Comparison of ENCODE assay signal across 10 mouse cellular contexts in the genomic region with DNA sequence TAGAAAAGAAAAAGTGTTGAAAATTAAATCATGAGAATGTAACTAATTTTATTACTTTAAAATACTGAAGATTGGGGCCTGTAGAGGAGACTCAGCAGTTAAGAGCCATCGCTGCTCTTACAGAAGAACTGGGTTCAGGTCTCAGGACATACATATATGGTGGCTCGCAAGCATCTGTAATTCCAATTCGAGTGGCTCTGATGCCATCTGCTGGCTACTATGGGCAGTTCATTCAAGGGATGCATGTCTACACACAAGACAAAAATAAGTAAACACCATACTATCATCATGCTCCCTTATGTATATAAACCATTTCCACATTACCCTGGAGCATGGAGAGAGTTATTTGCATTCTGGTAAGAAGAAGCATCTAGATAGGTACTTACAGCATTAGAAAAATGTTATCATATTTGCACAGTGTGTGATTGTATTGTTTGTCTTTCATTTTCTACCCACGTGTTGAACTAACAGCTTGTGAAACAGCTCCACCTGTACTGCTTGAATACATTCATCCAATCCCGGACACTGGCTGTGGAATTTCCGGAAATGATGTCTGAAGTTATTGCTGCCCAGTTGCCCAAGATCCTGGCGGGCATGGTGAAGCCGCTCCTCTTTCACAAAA. TPM values are rescaled to one million over a fixed set of nuclear protein-coding genes. Genes with fewer than 3 reads are reported as not detected.
DNase-seq lines count a peak whose midpoint lies in the region; ATAC-seq lines count a peak whose summit lies in the region.
"Had no signal": no experiment of that assay in that cellular context is flagged by ENCODE, and none has a peak within 500 bp of the region (broad histone marks: within the 10 kb centered on the region; RNA-seq: fewer than 3 reads in every experiment).

No protein-coding gene starts in this region.

- H3K4me3 ChIP-seq in midbrain, embryonic 11.5 days (ENCODE audit: low read depth, low read length) = no peak overlapping the region
- no peak overlapping the region for H3K4me3 ChIP-seq in midbrain, embryonic 15.5 days
- no peak overlapping the region for H3K4me3 ChIP-seq in limb, embryonic 11.5 days (ENCODE audit: low read depth, low read length)
- H3K4me3 ChIP-seq: erythroblast, embryonic 14.5 days; limb, embryonic 13.5 days had no signal

- no peak overlapping the region for H3K9ac ChIP-seq in midbrain, embryonic 11.5 days (ENCODE audit: low read length)
- H3K9ac ChIP-seq in midbrain, embryonic 15.5 days = no peak overlapping the region
- no peak overlapping the region for H3K9ac ChIP-seq in limb, embryonic 11.5 days (ENCODE audit: low read length)
- H3K9ac ChIP-seq: limb, embryonic 13.5 days had no signal

- peak; percentile 72; the same call in 1 of the 2 replicates for ATAC-seq in midbrain, embryonic 11.5 days (ENCODE audit: low FRiP score)
- ATAC-seq in midbrain, embryonic 15.5 days (replicated peaks) = no peak
- no peak for ATAC-seq in limb, embryonic 11.5 days (ENCODE audit: insufficient number of reproducible peaks, low FRiP score, low TSS enrichment, low read depth)
- ATAC-seq in erythroid progenitor cell, adult 5-6 weeks (replicated peaks; ENCODE audit: low FRiP score, poor library complexity, severe bottlenecking) = no peak

- H3K36me3 ChIP-seq in midbrain, embryonic 11.5 days (ENCODE audit: control insufficient read depth, insufficient read depth, low read length) = no peaks in the 10 kb centered on the region
- no peaks in the 10 kb centered on the region for H3K36me3 ChIP-seq in midbrain, embryonic 15.5 days (replicated peaks)
- no peaks in the 10 kb centered on the region for H3K36me3 ChIP-seq in limb, embryonic 11.5 days (ENCODE audit: control insufficient read depth, insufficient read depth, low read length)
- H3K36me3 ChIP-seq: limb, embryonic 13.5 days had no signal

- H3K27ac ChIP-seq in midbrain, embryonic 11.5 days (ENCODE audit: low read depth, low read length) = no peak overlapping the region
- H3K27ac ChIP-seq in midbrain, embryonic 15.5 days = no peak overlapping the region
- no peak overlapping the region for H3K27ac ChIP-seq in limb, embryonic 11.5 days (replicated peaks; ENCODE audit: low read depth, low read length)
- H3K27ac ChIP-seq: limb, embryonic 13.5 days had no signal

- DNase-seq in midbrain, embryonic 11.5 days (ENCODE audit: low spot score, missing footprints) = peak; percentile 87
- peak; percentile 34 for DNase-seq in WW6 (ENCODE audit: low read depth, low spot score)
- peak; percentile 8 for DNase-seq in cerebellum, adult 9-11 months
- DNase-seq in induced T-regulatory cell, adult 2 months (ENCODE audit: low read depth) = peak; percentile 18
- peak; percentile 42 for DNase-seq in limb, embryonic 11.5 days (ENCODE audit: low spot score)
- peak; percentile 8 to 30 for DNase-seq in right cerebral cortex, postnatal 36 days (ENCODE audit: low spot score in 2 of 2)

- no peaks in the 10 kb centered on the region for H3K27me3 ChIP-seq in midbrain, embryonic 11.5 days (ENCODE audit: control insufficient read depth, insufficient read depth, low read length)
- H3K27me3 ChIP-seq in midbrain, embryonic 15.5 days (replicated peaks) = no peaks in the 10 kb centered on the region
- H3K27me3 ChIP-seq in limb, embryonic 11.5 days (ENCODE audit: control insufficient read depth, insufficient read depth, low read length) = no peaks in the 10 kb centered on the region
- H3K27me3 ChIP-seq: limb, embryonic 13.5 days had no signal

- H3K4me1 ChIP-seq in midbrain, embryonic 11.5 days (ENCODE audit: control insufficient read depth, insufficient read depth, low read length) = no peaks in the 10 kb centered on the region
- H3K4me1 ChIP-seq in midbrain, embryonic 15.5 days = no peaks in the 10 kb centered on the region
- no peaks in the 10 kb centered on the region for H3K4me1 ChIP-seq in limb, embryonic 11.5 days (ENCODE audit: control insufficient read depth, insufficient read depth, low read length)
- H3K4me1 ChIP-seq: limb, embryonic 13.5 days had no signal

- H3K4me2 ChIP-seq in midbrain, embryonic 11.5 days = no peak overlapping the region
- H3K4me2 ChIP-seq in midbrain, embryonic 15.5 days = no peak overlapping the region
- no peak overlapping the region for H3K4me2 ChIP-seq in limb, embryonic 11.5 days (ENCODE audit: low read depth, severe bottlenecking)
- H3K4me2 ChIP-seq: limb, embryonic 13.5 days had no signal

- no peaks in the 10 kb centered on the region for H3K9me3 ChIP-seq in midbrain, embryonic 11.5 days (ENCODE audit: control insufficient read depth, low read length)
- no peaks in the 10 kb centered on the region for H3K9me3 ChIP-seq in midbrain, embryonic 15.5 days
- H3K9me3 ChIP-seq in limb, embryonic 11.5 days (ENCODE audit: control insufficient read depth, low read length) = no peaks in the 10 kb centered on the region
- H3K9me3 ChIP-seq: limb, embryonic 13.5 days had no signal

- WGBS in midbrain, embryonic 11.5 days = 67% methylated on average over 8 of the region's 8 CpGs
- 67% methylated on average over 8 of the region's 8 CpGs for WGBS in midbrain, embryonic 15.5 days
- 68% methylated on average over 8 of the region's 8 CpGs for WGBS in limb, embryonic 11.5 days

RNA-seq across cellular contexts. Expression of gene Gm16485, which starts 7.0 kb away (rescaled TPM):
- not detected in 2 replicates for polyA plus RNA-seq in midbrain, embryonic 11.5 days (2014; fragmentation: Nextera tagmentation; extraction: Ambion mirVana)
- 0.54 and 0.65 TPM in 2 replicates for polyA plus RNA-seq in midbrain, embryonic 15.5 days (2015; fragmentation: Nextera tagmentation; extraction: Ambion mirVana)
- not detected in 2 replicates for polyA plus RNA-seq in limb, embryonic 11.5 days (2014; fragmentation: Nextera tagmentation; extraction: Ambion mirVana)
- not detected in 2 replicates for total RNA-seq in erythroid progenitor cell, adult 5-6 weeks (2015; ENCODE audit: low replicate concordance)
- not detected in 2 replicates for total RNA-seq in erythroid progenitor cell, adult 5-6 weeks (2017; ENCODE audit: low replicate concordance)
- polyA plus RNA-seq: erythroblast, embryonic 14.5 days had no signal

Comparison
In these comparisons a context has a peak if more than half of its experiments do, and no peak if none do; other contexts are left out.
1. DNase-seq: peak in every context shown above with its lines; median percentile 87 in midbrain, embryonic 11.5 days; 42 in limb, embryonic 11.5 days; 34 in WW6; 19 in right cerebral cortex, postnatal 36 days; 18 in induced T-regulatory cell, adult 2 months; 8 in cerebellum, adult 9-11 months.